Mouse (Mus musculus) heart, postnatal 0 days (tissue): ENCODE data around the gene Ugdh.

ENCODE experiments used
- CTCF ChIP-seq: IDR thresholded peaks from 2 replicates; pipeline ENCODE4 v1.5.1; 2016; ENCODE audit warnings: antibody characterized with exemption, control low read depth, low read depth
- EP300 ChIP-seq: IDR thresholded peaks from 2 replicates; pipeline ENCODE4 v1.6.1; 2016; ENCODE audit warnings: antibody characterized with exemption, low read depth

GRCm38 (mm10) chr5:65469766-65470165, 34.0 kb upstream of the Ugdh start:
- TF ChIP-seq EP300: no peak
- TF ChIP-seq CTCF: no peak
